Mouse (Mus musculus) midbrain, embryonic 16.5 days (tissue): ENCODE data around the gene Ush1g. TPM values are rescaled to one million over a fixed set of nuclear protein-coding genes. Genes with fewer than 3 reads are reported as not detected.

Source experiments
- ATAC-seq: fragments of 200-750 bp; cut with Nextera tagmentation; 2 replicates; pipeline ENCODE4 v1.8.0; 2017; ENCODE audit warnings: moderate TSS enrichment
- H3K27ac ChIP-seq: fragments of 300-500 bp; sonication (generic); 2 replicates; pipeline ENCODE4 v1.5.1; 2014; ENCODE audit warnings: mild to moderate bottlenecking, low read length, mixed read lengths
- H3K27me3 ChIP-seq: fragments of 300-500 bp; sonication (generic); 2 replicates; pipeline ENCODE4 v1.6.1; 2014; ENCODE audit warnings: low read depth, low read length, mixed read lengths; ENCODE audit not compliant: control insufficient read depth, insufficient read depth
- H3K36me3 ChIP-seq: fragments of 300-500 bp; sonication (generic); 2 replicates; pipeline ENCODE4 v1.6.1; 2014; ENCODE audit warnings: mild to moderate bottlenecking, low read length, moderate library complexity, mixed read lengths; ENCODE audit not compliant: control insufficient read depth, insufficient read depth
- H3K4me1 ChIP-seq: fragments of 300-500 bp; sonication (generic); 2 replicates; pipeline ENCODE4 v1.6.1; 2014; ENCODE audit warnings: mild to moderate bottlenecking, low read length, mixed read lengths; ENCODE audit not compliant: control insufficient read depth, insufficient read depth
- H3K4me2 ChIP-seq: fragments of 300-500 bp; sonication (generic); 2 replicates; pipeline ENCODE4 v1.6.1; 2014; ENCODE audit warnings: mild to moderate bottlenecking, low read length, mixed read lengths
- H3K4me3 ChIP-seq: fragments of 300-500 bp; sonication (generic); 2 replicates; pipeline ENCODE4 v1.5.1; 2014; ENCODE audit warnings: low read depth, mild to moderate bottlenecking, low read length, moderate library complexity, mixed read lengths
- H3K9ac ChIP-seq: fragments of 300-500 bp; sonication (generic); 2 replicates; pipeline ENCODE4 v1.6.1; 2014; ENCODE audit warnings: low read depth, low read length, mixed read lengths
- H3K9me3 ChIP-seq: fragments of 300-500 bp; sonication (generic); replicated peaks from 2 replicates; pipeline ENCODE4 v1.6.1; 2014; ENCODE audit warnings: mild to moderate bottlenecking, low read length, mixed read lengths; ENCODE audit not compliant: control insufficient read depth, poor library complexity, severe bottlenecking
- WGBS: fragments of 180-500 bp; shearing (Covaris S2); extraction: QIAGEN DNeasy Blood & Tissue Kit; methylation state at CpG from one replicate; pipeline ENCODE4 v1.1.7; 2014; 5-methylcytosine and 5-hydroxymethylcytosine counted together
- polyA plus RNA-seq: library from polyadenylated mRNA; unstranded; fragments of >200 nt; fragmentation: Nextera tagmentation; extraction: Ambion mirVana; gene quantifications from 2 replicates; pipeline ENCODE4 v1.2.1, GENCODE M21; 2015

The Ush1g gene
- polyA plus RNA-seq, 1 experiment from 2014 or later: 0.10 TPM

DNA sequence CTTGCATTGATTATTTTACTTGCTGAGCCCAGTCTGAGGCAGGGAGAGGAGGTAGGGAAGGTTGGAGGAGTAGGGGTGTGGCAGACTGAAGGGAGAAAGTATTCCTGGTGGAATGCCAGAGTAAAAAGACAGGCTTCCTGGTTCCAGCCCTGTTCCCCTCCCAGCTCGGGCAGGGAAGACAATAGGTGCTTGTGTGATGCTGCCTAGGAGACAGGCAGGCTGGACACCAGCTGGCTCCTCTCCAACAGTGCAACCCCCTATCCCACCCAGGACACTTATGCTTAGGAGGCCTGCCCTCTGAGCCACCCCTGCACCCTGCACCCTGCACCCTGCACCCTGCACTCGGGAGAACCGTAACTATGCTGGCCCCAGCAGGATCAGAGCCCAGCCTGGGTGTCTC is 37.5 kb upstream of the Ush1g start:
- Histone ChIP-seq H3K4me2 (no peak overlapping the region), H3K36me3 (no peaks in the 10 kb centered on the region; the same call in 1 of the 2 replicates), H3K9me3 (no peaks in the 10 kb centered on the region), H3K27ac (peak overlapping the region; percentile 39; the same call in 1 of the 2 replicates), H3K4me3 (no peak overlapping the region), H3K27me3 (no peaks in the 10 kb centered on the region), H3K4me1 (peaks cover 4% of the 10 kb centered on the region), H3K9ac (no peak overlapping the region)
- WGBS: 37% methylated on average over 3 of the region's 3 CpGs
- no peak for ATAC-seq

DNA sequence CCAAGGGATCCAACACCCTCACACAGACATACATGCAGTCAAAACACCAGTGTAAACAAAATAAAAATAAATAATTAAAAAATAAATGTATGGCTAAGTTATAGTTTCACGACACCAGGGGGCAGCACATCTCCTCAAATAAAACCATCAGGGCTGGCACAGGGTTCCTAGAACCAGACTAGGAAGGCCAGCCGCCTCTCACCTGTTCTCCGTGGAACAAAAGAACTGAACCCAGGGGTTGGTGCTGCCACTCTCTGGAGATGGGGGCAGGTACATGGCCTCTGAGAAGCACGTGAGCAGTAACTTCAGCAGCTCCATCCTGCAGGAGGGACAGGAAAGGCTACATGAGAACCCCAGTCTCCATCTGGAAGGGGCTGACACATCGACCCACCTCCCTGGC is 36.6 kb upstream of the Ush1g start:
- peak overlapping the region; percentile 50 for H3K9ac ChIP-seq
- peak overlapping the region; percentile 39; the same call in 1 of the 2 replicates for H3K27ac ChIP-seq
- ATAC-seq: peak; percentile 41; the same call in 1 of the 2 replicates
- H3K4me2 ChIP-seq: no peak overlapping the region
- H3K36me3 ChIP-seq: no peaks in the 10 kb centered on the region; the same call in 1 of the 2 replicates
- no peaks in the 10 kb centered on the region for H3K9me3 ChIP-seq
- no peaks in the 10 kb centered on the region for H3K27me3 ChIP-seq
- H3K4me3 ChIP-seq: no peak overlapping the region
- WGBS: 23% methylated on average over 5 of the region's 5 CpGs
- H3K4me1 ChIP-seq: peaks cover 4% of the 10 kb centered on the region

GRCm38 (mm10) chr11:115354183-115354582 is 32.3 kb upstream of the Ush1g start:
- no peak overlapping the region for H3K4me3 ChIP-seq
- no peaks in the 10 kb centered on the region for H3K27me3 ChIP-seq
- ATAC-seq: peak; percentile 16; the same call in 1 of the 2 replicates
- peaks cover 14% of the 10 kb centered on the region; the same call in 1 of the 2 replicates for H3K36me3 ChIP-seq
- 7% methylated on average over 8 of the region's 8 CpGs for WGBS
- H3K4me1 ChIP-seq: peaks cover 4% of the 10 kb centered on the region
- H3K9ac ChIP-seq: no peak overlapping the region
- H3K9me3 ChIP-seq: no peaks in the 10 kb centered on the region
- H3K4me2 ChIP-seq: no peak overlapping the region
- H3K27ac ChIP-seq: no peak overlapping the region

DNA sequence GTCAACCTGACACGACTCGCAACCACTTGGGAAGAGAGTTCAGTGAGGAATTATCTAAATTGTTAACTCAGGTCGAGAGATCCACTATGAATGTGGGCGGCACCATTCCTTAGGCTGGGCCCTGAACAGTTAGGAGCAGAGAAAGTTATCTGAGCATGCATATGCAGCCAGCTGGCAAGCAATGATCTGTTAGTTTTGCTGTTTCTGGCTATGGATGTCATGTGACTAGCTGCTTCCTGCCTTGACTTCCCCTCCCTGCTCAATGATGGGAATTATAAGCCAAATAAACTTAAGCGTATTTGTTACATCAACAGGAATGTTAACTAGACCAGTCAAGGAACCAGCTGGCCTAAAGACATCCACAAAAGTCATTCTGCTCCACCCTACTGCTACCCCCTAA is 31.5 kb upstream of the Ush1g start:
- no peaks in the 10 kb centered on the region for H3K9me3 ChIP-seq
- H3K27me3 ChIP-seq: no peaks in the 10 kb centered on the region
- no peak for ATAC-seq
- H3K4me2 ChIP-seq: no peak overlapping the region
- no peaks in the 10 kb centered on the region for H3K4me1 ChIP-seq
- peaks cover 20% of the 10 kb centered on the region for H3K36me3 ChIP-seq
- H3K27ac ChIP-seq: no peak overlapping the region
- H3K4me3 ChIP-seq: no peak overlapping the region
- no peak overlapping the region for H3K9ac ChIP-seq
- WGBS: 97% methylated on average over 5 of the region's 5 CpGs

DNA sequence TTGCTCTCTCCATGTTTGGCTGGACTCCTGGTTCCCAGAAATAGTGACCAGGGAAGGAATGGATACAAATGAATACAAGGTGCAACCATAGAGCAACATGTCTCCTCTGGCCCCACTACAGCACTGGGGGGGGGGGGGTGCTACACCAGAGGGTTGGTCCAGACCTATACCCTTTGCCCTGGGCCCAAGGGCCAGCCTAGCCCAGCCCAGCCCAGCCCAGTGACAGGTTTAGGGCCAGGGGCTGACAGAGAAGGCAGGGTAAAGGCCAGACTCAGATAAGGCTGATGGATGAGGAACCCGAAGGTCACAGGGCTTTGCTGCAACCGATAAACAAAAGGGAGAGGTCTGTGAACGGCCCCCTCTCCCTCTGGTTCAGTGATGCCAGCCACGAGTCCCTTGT is 28.1 kb upstream of the Ush1g start:
- no peak overlapping the region for H3K9ac ChIP-seq
- H3K4me3 ChIP-seq: no peak overlapping the region
- no peaks in the 10 kb centered on the region for H3K9me3 ChIP-seq
- WGBS: 79% methylated on average over 4 of the region's 4 CpGs
- H3K36me3 ChIP-seq: peaks cover 23% of the 10 kb centered on the region
- no peak overlapping the region for H3K27ac ChIP-seq
- no peak for ATAC-seq
- no peak overlapping the region for H3K4me2 ChIP-seq
- no peaks in the 10 kb centered on the region for H3K4me1 ChIP-seq
- H3K27me3 ChIP-seq: no peaks in the 10 kb centered on the region

DNA sequence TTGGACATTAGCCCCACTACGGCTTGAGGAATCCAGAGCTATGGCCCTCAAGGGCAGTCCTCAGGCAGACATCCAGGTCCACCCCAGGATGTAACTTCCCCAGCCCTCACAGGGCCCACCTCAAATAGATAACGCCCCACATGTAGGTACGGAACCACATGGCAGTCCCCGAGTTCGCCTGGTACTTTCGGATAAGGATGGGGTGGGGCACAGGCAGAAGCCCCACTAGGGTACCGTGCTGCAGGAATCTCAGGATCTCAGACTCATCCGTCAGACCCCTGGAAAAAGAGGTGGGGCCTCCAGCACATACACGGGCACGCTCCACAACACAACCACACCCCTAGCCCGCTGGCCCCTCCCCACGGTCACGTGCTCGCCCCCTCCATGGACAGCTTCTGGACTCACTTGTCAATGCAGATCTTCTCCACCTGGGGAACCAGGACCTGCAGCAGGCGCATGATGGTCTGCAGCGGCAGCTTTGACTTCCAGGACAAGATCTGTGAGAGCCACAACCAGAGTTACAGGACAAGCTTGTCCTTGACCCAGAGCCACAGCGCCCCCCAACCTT is 26.9 kb upstream of the Ush1g start:
- H3K9ac ChIP-seq: no peak overlapping the region
- H3K27ac ChIP-seq: no peak overlapping the region
- peaks cover 23% of the 10 kb centered on the region for H3K36me3 ChIP-seq
- no peaks in the 10 kb centered on the region for H3K9me3 ChIP-seq
- H3K27me3 ChIP-seq: peaks cover 5% of the 10 kb centered on the region; the same call in 1 of the 2 replicates
- no peak overlapping the region for H3K4me2 ChIP-seq
- no peak for ATAC-seq
- H3K4me3 ChIP-seq: no peak overlapping the region
- no peaks in the 10 kb centered on the region for H3K4me1 ChIP-seq
- 64% methylated on average over 17 of the region's 17 CpGs for WGBS

DNA sequence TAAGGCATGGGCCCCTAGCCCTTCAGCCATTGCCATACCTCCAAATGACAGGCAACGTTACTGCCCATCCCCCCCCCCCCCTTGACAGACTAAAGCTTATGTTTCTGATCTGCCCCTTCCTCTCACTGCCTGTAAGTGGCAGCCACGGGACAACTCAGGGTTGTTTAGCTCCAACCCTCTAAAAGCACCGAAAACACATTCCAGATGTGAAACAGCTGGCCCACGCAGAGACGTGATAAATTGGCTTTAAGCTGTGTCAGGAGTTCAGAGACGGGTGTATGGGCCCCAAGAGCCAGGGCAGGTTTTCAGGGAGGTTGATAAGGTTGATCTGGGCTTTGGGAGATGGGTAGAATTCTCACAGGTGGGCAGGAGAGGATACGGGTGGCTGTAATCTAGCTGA is 23.7 kb upstream of the Ush1g start:
- Histone ChIP-seq H3K4me1 (no peaks in the 10 kb centered on the region), H3K4me2 (no peak overlapping the region), H3K9ac (no peak overlapping the region), H3K9me3 (no peaks in the 10 kb centered on the region), H3K4me3 (no peak overlapping the region), H3K36me3 (peaks cover 14% of the 10 kb centered on the region), H3K27ac (no peak overlapping the region), H3K27me3 (peaks cover 5% of the 10 kb centered on the region; the same call in 1 of the 2 replicates)
- 54% methylated on average over 7 of the region's 7 CpGs for WGBS
- ATAC-seq: no peak

- Histone ChIP-seq H3K4me3 (no peak overlapping the region), H3K4me2 (no peak overlapping the region), H3K27ac (no peak overlapping the region), H3K36me3 (peaks cover 10% of the 10 kb centered on the region), H3K9me3 (no peaks in the 10 kb centered on the region), H3K27me3 (peaks cover 5% of the 10 kb centered on the region; the same call in 1 of the 2 replicates), H3K9ac (no peak overlapping the region), H3K4me1 (no peaks in the 10 kb centered on the region)
- 19% methylated on average over 12 of the region's 12 CpGs for WGBS
- no peak for ATAC-seq
These were observed 23.1 kb upstream of the Ush1g start for GRCm38 (mm10) chr11:115344967-115345366.

- Histone ChIP-seq H3K27me3 (peaks cover 5% of the 10 kb centered on the region; the same call in 1 of the 2 replicates), H3K36me3 (no peaks in the 10 kb centered on the region), H3K4me3 (no peak overlapping the region), H3K4me2 (no peak overlapping the region), H3K9ac (no peak overlapping the region), H3K4me1 (no peaks in the 10 kb centered on the region), H3K27ac (no peak overlapping the region), H3K9me3 (no peaks in the 10 kb centered on the region)
- no peak for ATAC-seq
- WGBS: 75% methylated on average over 6 of the region's 6 CpGs
These were observed 20.0 kb upstream of the Ush1g start for GRCm38 (mm10) chr11:115341866-115342265.
